Mouse (Mus musculus): ENCODE measurements around the gene Ank3. TPM values are rescaled to one million over a fixed set of nuclear protein-coding genes. Genes with fewer than 3 reads are reported as not detected.

Gene Ank3
- polyA plus RNA-seq, 2 experiments, result 3.1 to 5.3 TPM

DNA sequence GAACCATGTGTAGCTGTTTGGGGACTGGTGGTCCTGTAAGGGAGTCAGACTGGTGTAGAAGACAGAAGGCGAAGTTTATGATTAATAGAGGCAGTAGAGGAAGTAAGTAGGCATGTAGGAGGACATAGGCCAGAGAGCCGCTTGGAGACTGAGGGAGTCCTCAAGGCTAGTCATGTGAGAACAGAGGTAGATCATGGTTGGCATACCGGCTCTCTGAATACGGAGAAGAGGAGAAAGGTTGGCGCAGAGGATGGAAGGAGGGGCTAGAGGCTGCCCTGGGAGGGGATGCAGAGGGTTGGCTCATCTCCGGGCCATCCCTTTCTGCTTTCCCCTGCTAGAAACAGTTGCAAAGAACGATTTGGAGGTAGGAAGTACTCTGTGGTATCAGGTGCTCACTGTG is 328.2 kb downstream of the Ank3 start:
- no peaks in the 10 kb centered on the region for H3K9me3 ChIP-seq (ENCODE audit: control insufficient read depth, low read length)
- H3K27me3 ChIP-seq (ENCODE audit: control insufficient read depth, insufficient read depth, low read length), result no peaks in the 10 kb centered on the region
- DNase-seq (ENCODE audit: low read depth in 3 of 3, low spot score in 3 of 3) (no peak), ATAC-seq (ENCODE audit: insufficient read depth) (no peak)
- H3K27ac ChIP-seq, result no peak overlapping the region
- no peak overlapping the region for H3K4me2 ChIP-seq (ENCODE audit: low read depth)
- H3K4me1 ChIP-seq (replicated peaks; ENCODE audit: control insufficient read depth in 2 of 2, insufficient read depth in 2 of 2, low read length in 1 of 2), result no peaks in the 10 kb centered on the region; a peak in 1 of 4 replicates
- H3K4me3 ChIP-seq (ENCODE audit: insufficient read depth in 1 of 2, low read depth in 2 of 2, low read length in 2 of 2), result no peak overlapping the region
- no peaks in the 10 kb centered on the region for H3K36me3 ChIP-seq (replicated peaks; ENCODE audit: control insufficient read depth, insufficient read depth, low read depth)
- TF ChIP-seq EP300 (IDR thresholded peaks at IDR 0.05; ENCODE audit: low read depth) (no peak), CTCF (IDR thresholded peaks at IDR 0.05; ENCODE audit: low read depth) (no peak)
- no peak overlapping the region for H3K9ac ChIP-seq (replicated peaks)
- WGBS (ENCODE audit: insufficient replicate concordance), result 63% methylated on average over 7 of the region's 7 CpGs

DNA sequence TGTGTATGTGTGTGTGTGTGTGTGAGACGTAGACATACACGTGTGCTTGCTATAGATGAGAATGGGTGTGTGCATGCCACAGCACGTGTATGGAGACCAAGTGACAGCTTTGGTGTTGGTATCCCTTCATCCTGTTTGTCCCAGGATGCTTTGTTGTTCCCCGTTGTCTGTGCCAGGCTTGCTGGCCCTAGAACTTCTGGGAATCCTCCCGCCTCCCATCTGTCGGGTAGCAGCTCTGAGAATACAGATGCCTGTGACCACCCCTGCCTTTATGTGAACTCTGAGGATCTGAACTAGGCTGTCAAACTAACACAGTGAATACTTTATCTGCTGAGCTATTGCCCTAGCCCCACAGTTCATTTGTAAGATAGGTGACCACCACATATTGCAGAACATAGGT is 330.3 kb downstream of the Ank3 start:
- Histone ChIP-seq H3K27ac (no peak overlapping the region), H3K9ac (replicated peaks) (no peak overlapping the region), H3K4me2 (ENCODE audit: low read depth) (no peak overlapping the region), H3K36me3 (replicated peaks; ENCODE audit: control insufficient read depth, insufficient read depth, low read depth) (no peaks in the 10 kb centered on the region), H3K9me3 (ENCODE audit: control insufficient read depth, low read length) (no peaks in the 10 kb centered on the region), H3K4me1 (replicated peaks; ENCODE audit: control insufficient read depth in 2 of 2, insufficient read depth in 2 of 2, low read length in 1 of 2) (no peaks in the 10 kb centered on the region), H3K4me3 (ENCODE audit: insufficient read depth in 1 of 2, low read depth in 2 of 2, low read length in 2 of 2) (no peak overlapping the region), H3K27me3 (ENCODE audit: control insufficient read depth, insufficient read depth, low read length) (no peaks in the 10 kb centered on the region)
- 69% methylated on average over 6 of the region's 6 CpGs for WGBS (ENCODE audit: insufficient replicate concordance)
- TF ChIP-seq CTCF (IDR thresholded peaks at IDR 0.05; ENCODE audit: low read depth), result no peak
- TF ChIP-seq EP300 (IDR thresholded peaks at IDR 0.05; ENCODE audit: low read depth), result no peak
- no peak for ATAC-seq (ENCODE audit: insufficient read depth)
- no peak for DNase-seq (ENCODE audit: low read depth in 3 of 3, low spot score in 3 of 3)

DNA sequence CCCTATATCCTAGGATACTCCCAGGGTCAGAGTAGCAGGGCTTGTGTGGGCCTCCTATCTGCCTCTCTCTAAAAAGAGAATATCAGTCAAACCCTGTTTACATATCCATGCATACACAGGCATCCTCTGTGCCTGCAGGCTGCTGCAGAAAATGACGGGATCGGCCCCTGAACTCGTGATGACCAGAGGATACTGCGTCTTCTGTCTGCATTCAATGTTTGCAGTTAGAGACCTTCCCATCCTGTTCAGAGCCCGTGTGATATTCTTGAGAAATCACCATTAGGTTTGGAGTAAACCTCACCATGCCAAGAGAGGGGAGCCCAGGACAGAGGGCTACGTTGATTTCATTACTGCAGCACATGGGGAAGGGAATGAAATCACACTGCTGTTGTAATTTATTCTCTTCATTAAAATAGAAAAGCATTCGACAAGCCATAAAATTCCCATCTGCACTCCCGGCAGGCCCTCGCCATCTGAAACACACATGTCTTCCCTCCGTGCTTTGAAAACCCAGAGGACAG is 331.8 kb downstream of the Ank3 start:
- 66% methylated on average over 10 of the region's 10 CpGs for WGBS (ENCODE audit: insufficient replicate concordance)
- ATAC-seq (ENCODE audit: insufficient read depth), result no peak

DNA sequence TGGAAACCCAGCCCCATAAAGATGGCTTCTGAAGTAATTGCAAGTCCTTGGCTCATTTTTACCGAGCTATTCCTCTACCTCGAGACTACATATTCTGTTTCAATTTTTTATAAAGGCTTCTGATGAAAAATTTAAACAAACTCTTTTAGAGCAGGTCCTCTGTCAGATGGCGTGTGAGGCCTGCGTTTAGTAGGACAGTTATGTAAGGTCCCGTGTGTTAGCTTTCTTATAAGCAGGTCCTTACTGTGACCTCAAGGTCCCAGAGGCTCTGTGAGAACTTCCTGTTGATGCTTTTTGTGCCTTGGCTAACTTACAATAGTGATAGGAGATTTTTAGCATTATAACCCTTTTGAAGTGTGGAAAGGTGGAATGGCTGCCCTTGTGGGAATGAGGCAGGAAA is 332.8 kb downstream of the Ank3 start:
- no peak overlapping the region for H3K4me2 ChIP-seq (ENCODE audit: low read depth)
- no peak overlapping the region for H3K27ac ChIP-seq
- H3K9me3 ChIP-seq (ENCODE audit: control insufficient read depth, low read length), result no peaks in the 10 kb centered on the region
- no peaks in the 10 kb centered on the region for H3K36me3 ChIP-seq (replicated peaks; ENCODE audit: control insufficient read depth, insufficient read depth, low read depth)
- no peak for TF ChIP-seq CTCF (IDR thresholded peaks at IDR 0.05; ENCODE audit: low read depth)
- no peak for TF ChIP-seq EP300 (IDR thresholded peaks at IDR 0.05; ENCODE audit: low read depth)
- WGBS (ENCODE audit: insufficient replicate concordance), result 61% methylated on average over 5 of the region's 5 CpGs
- H3K9ac ChIP-seq (replicated peaks), result no peak overlapping the region
- no peaks in the 10 kb centered on the region for H3K4me1 ChIP-seq (replicated peaks; ENCODE audit: control insufficient read depth in 2 of 2, insufficient read depth in 2 of 2, low read length in 1 of 2)
- DNase-seq (ENCODE audit: low read depth in 3 of 3, low spot score in 3 of 3) (no peak), ATAC-seq (ENCODE audit: insufficient read depth) (no peak)
- H3K4me3 ChIP-seq (ENCODE audit: insufficient read depth in 1 of 2, low read depth in 2 of 2, low read length in 2 of 2), result no peak overlapping the region
- no peaks in the 10 kb centered on the region for H3K27me3 ChIP-seq (ENCODE audit: control insufficient read depth, insufficient read depth, low read length)

More for the DNA sequence above, 331.8 kb downstream of the Ank3 start:
- Histone ChIP-seq H3K36me3 (replicated peaks; ENCODE audit: control insufficient read depth, insufficient read depth, low read depth) (no peaks in the 10 kb centered on the region), H3K9ac (replicated peaks) (no peak overlapping the region), H3K27ac (no peak overlapping the region), H3K9me3 (ENCODE audit: control insufficient read depth, low read length) (no peaks in the 10 kb centered on the region), H3K4me3 (ENCODE audit: insufficient read depth in 1 of 2, low read depth in 2 of 2, low read length in 2 of 2) (no peak overlapping the region), H3K4me1 (replicated peaks; ENCODE audit: control insufficient read depth in 2 of 2, insufficient read depth in 2 of 2, low read length in 1 of 2) (no peaks in the 10 kb centered on the region), H3K4me2 (ENCODE audit: low read depth) (no peak overlapping the region), H3K27me3 (ENCODE audit: control insufficient read depth, insufficient read depth, low read length) (no peaks in the 10 kb centered on the region)
- no peak for DNase-seq (ENCODE audit: low read depth in 3 of 3, low spot score in 3 of 3)
- no peak for TF ChIP-seq CTCF (IDR thresholded peaks at IDR 0.05; ENCODE audit: low read depth)
- TF ChIP-seq EP300 (IDR thresholded peaks at IDR 0.05; ENCODE audit: low read depth), result no peak

DNA sequence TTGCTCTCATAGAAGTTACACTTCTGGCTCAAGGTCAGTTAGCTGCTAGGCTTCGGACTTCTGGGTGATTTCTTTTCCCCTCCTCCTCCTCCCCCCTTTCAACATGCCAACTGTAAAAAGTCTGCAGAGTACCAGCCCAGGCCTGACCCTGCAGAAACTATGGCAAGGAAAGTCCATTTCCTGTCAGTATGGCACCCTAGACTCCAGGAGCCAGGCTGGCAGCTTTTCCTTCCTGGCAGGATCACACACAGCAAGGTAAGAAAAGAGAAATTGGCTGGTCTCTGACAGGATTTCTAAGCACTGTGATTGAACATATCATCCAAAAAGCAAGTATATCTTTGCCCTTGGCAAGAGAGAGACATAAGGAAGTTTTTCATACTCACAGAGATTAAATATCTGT is 333.3 kb downstream of the Ank3 start:
- TF ChIP-seq EP300 (IDR thresholded peaks at IDR 0.05; ENCODE audit: low read depth), result no peak
- no peak for TF ChIP-seq CTCF (IDR thresholded peaks at IDR 0.05; ENCODE audit: low read depth)
- DNase-seq (ENCODE audit: low read depth in 3 of 3, low spot score in 3 of 3) (no peak), ATAC-seq (ENCODE audit: insufficient read depth) (no peak)
- Histone ChIP-seq H3K4me1 (replicated peaks; ENCODE audit: control insufficient read depth in 2 of 2, insufficient read depth in 2 of 2, low read length in 1 of 2) (no peaks in the 10 kb centered on the region), H3K9me3 (ENCODE audit: control insufficient read depth, low read length) (no peaks in the 10 kb centered on the region), H3K9ac (replicated peaks) (no peak overlapping the region), H3K27ac (no peak overlapping the region), H3K4me3 (ENCODE audit: insufficient read depth in 1 of 2, low read depth in 2 of 2, low read length in 2 of 2) (no peak overlapping the region), H3K4me2 (ENCODE audit: low read depth) (no peak overlapping the region), H3K36me3 (replicated peaks; ENCODE audit: control insufficient read depth, insufficient read depth, low read depth) (no peaks in the 10 kb centered on the region), H3K27me3 (ENCODE audit: control insufficient read depth, insufficient read depth, low read length) (no peaks in the 10 kb centered on the region)
- 54% methylated on average over 1 of the region's 1 CpGs for WGBS (ENCODE audit: insufficient replicate concordance)
